Mouse (Mus musculus): Measurements from ENCODE around the gene Alg13. TPM values are rescaled to one million over a fixed set of nuclear protein-coding genes. Genes with fewer than 3 reads are reported as not detected.

Gene Alg13
- polyA plus RNA-seq (2015; fragmentation: Nextera tagmentation; extraction: Ambion mirVana), result 4.6 and 5.5 TPM in 2 replicates

- no peak for TF ChIP-seq EP300 (IDR thresholded peaks at IDR 0.05; ENCODE audit: low read depth)
- DNase-seq (peak; percentile 81), ATAC-seq (peak; percentile 90)
- H3K4me3 ChIP-seq (ENCODE audit: low read depth, low read length), result peak within 1 kb of the TSS; percentile 69
- 17% methylated on average over 45 of the region's 47 CpGs for WGBS (ENCODE audit: insufficient replicate concordance)
- no peaks in the 10 kb centered on the region for H3K9me3 ChIP-seq (ENCODE audit: low read length)
- H3K9ac ChIP-seq (replicated peaks), result peak within 1 kb of the TSS; percentile 69
- H3K27me3 ChIP-seq (ENCODE audit: insufficient read depth, low read length), result no peaks in the 10 kb centered on the region
- peak within 1 kb of the TSS; percentile 69 for H3K27ac ChIP-seq (ENCODE audit: low read depth)
- no peaks in the 10 kb centered on the region for H3K36me3 ChIP-seq (replicated peaks; ENCODE audit: insufficient read depth, low read length)
- peak within 1 kb of the TSS; percentile 84 for H3K4me2 ChIP-seq (ENCODE audit: low read depth, low read length)
- no peaks in the 10 kb centered on the region for H3K4me1 ChIP-seq (ENCODE audit: insufficient read depth)
Measured at GRCm38 (mm10) chrX:144317548-144318163, at the start of gene Alg13. Gene Alg13, plus strand, starts transcription at chrX:144317804.

GRCm38 (mm10) chrX:144268606-144269005 lies 49.0 kb upstream of the Alg13 start:
- no peak overlapping the region for H3K27ac ChIP-seq (ENCODE audit: low read depth)
- H3K36me3 ChIP-seq (replicated peaks; ENCODE audit: insufficient read depth, low read length), result no peaks in the 10 kb centered on the region
- H3K4me2 ChIP-seq (ENCODE audit: low read depth, low read length), result no peak overlapping the region
- TF ChIP-seq CTCF (IDR thresholded peaks at IDR 0.05; ENCODE audit: low read depth), result no peak
- no peaks in the 10 kb centered on the region for H3K9me3 ChIP-seq (ENCODE audit: low read length)
- DNase-seq (no peak), ATAC-seq (no peak)
- no peaks in the 10 kb centered on the region for H3K27me3 ChIP-seq (ENCODE audit: insufficient read depth, low read length)
- no peaks in the 10 kb centered on the region for H3K4me1 ChIP-seq (ENCODE audit: insufficient read depth)
- H3K4me3 ChIP-seq (ENCODE audit: low read depth, low read length), result no peak overlapping the region
- no peak overlapping the region for H3K9ac ChIP-seq (replicated peaks)
- 53% methylated on average over 1 of the region's 1 CpGs for WGBS (ENCODE audit: insufficient replicate concordance)

GRCm38 (mm10) chrX:144301476-144301875 lies 16.1 kb upstream of the Alg13 start:
- Histone ChIP-seq H3K27me3 (ENCODE audit: insufficient read depth, low read length) (no peaks in the 10 kb centered on the region), H3K4me3 (ENCODE audit: low read depth, low read length) (no peak overlapping the region), H3K9me3 (ENCODE audit: low read length) (no peaks in the 10 kb centered on the region), H3K4me2 (ENCODE audit: low read depth, low read length) (no peak overlapping the region), H3K27ac (ENCODE audit: low read depth) (no peak overlapping the region), H3K36me3 (replicated peaks; ENCODE audit: insufficient read depth, low read length) (no peaks in the 10 kb centered on the region), H3K4me1 (ENCODE audit: insufficient read depth) (no peaks in the 10 kb centered on the region), H3K9ac (replicated peaks) (no peak overlapping the region)
- DNase-seq (no peak), ATAC-seq (no peak)
- no peak for TF ChIP-seq EP300 (IDR thresholded peaks at IDR 0.05; ENCODE audit: low read depth)
- peak; percentile 54 for TF ChIP-seq CTCF (IDR thresholded peaks at IDR 0.05; ENCODE audit: low read depth)
- WGBS (ENCODE audit: insufficient replicate concordance), result 68% methylated on average over 2 of the region's 2 CpGs

- TF ChIP-seq EP300 (IDR thresholded peaks at IDR 0.05; ENCODE audit: low read depth) (no peak), CTCF (IDR thresholded peaks at IDR 0.05; ENCODE audit: low read depth) (no peak)
- H3K27me3 ChIP-seq (ENCODE audit: insufficient read depth, low read length), result no peaks in the 10 kb centered on the region
- H3K9ac ChIP-seq (replicated peaks), result no peak overlapping the region
- no peak overlapping the region for H3K27ac ChIP-seq (ENCODE audit: low read depth)
- H3K4me2 ChIP-seq (ENCODE audit: low read depth, low read length), result no peak overlapping the region
- no peaks in the 10 kb centered on the region for H3K36me3 ChIP-seq (replicated peaks; ENCODE audit: insufficient read depth, low read length)
- 80% methylated on average over 2 of the region's 2 CpGs for WGBS (ENCODE audit: insufficient replicate concordance)
- H3K9me3 ChIP-seq (ENCODE audit: low read length), result no peaks in the 10 kb centered on the region
- H3K4me3 ChIP-seq (ENCODE audit: low read depth, low read length), result no peak overlapping the region
- H3K4me1 ChIP-seq (ENCODE audit: insufficient read depth), result no peaks in the 10 kb centered on the region
- no peak for DNase-seq
- ATAC-seq, result no peak
Measured at GRCm38 (mm10) chrX:144305659-144306058, 11.9 kb upstream of the Alg13 start.

GRCm38 (mm10) chrX:144314041-144314440 lies 3.6 kb upstream of the Alg13 start:
- WGBS (ENCODE audit: insufficient replicate concordance), result 62% methylated on average over 2 of the region's 2 CpGs
- no peaks in the 10 kb centered on the region for H3K36me3 ChIP-seq (replicated peaks; ENCODE audit: insufficient read depth, low read length)
- no peaks in the 10 kb centered on the region for H3K4me1 ChIP-seq (ENCODE audit: insufficient read depth)

GRCm38 (mm10) chrX:144315028-144315427 lies 2.6 kb upstream of the Alg13 start:
- TF ChIP-seq CTCF (IDR thresholded peaks at IDR 0.05; ENCODE audit: low read depth), result no peak
- no peak for TF ChIP-seq EP300 (IDR thresholded peaks at IDR 0.05; ENCODE audit: low read depth)
- H3K27ac ChIP-seq (ENCODE audit: low read depth), result no peak overlapping the region
- H3K4me3 ChIP-seq (ENCODE audit: low read depth, low read length), result no peak overlapping the region
- no peaks in the 10 kb centered on the region for H3K36me3 ChIP-seq (replicated peaks; ENCODE audit: insufficient read depth, low read length)
- no peak overlapping the region for H3K4me2 ChIP-seq (ENCODE audit: low read depth, low read length)
- DNase-seq, result no peak
- WGBS (ENCODE audit: insufficient replicate concordance), result 29% methylated on average over 5 of the region's 5 CpGs
- no peak for ATAC-seq
- no peaks in the 10 kb centered on the region for H3K27me3 ChIP-seq (ENCODE audit: insufficient read depth, low read length)
- no peak overlapping the region for H3K9ac ChIP-seq (replicated peaks)
- no peaks in the 10 kb centered on the region for H3K4me1 ChIP-seq (ENCODE audit: insufficient read depth)
- H3K9me3 ChIP-seq (ENCODE audit: low read length), result no peaks in the 10 kb centered on the region

More at GRCm38 (mm10) chrX:144314041-144314440, 3.6 kb upstream of the Alg13 start:
- H3K4me3 ChIP-seq (ENCODE audit: low read depth, low read length), result no peak overlapping the region
- DNase-seq, result no peak
- H3K9me3 ChIP-seq (ENCODE audit: low read length), result no peaks in the 10 kb centered on the region
- no peak for TF ChIP-seq CTCF (IDR thresholded peaks at IDR 0.05; ENCODE audit: low read depth)
- no peak for TF ChIP-seq EP300 (IDR thresholded peaks at IDR 0.05; ENCODE audit: low read depth)
- no peak overlapping the region for H3K9ac ChIP-seq (replicated peaks)
- no peak overlapping the region for H3K27ac ChIP-seq (ENCODE audit: low read depth)
- ATAC-seq, result no peak
- H3K27me3 ChIP-seq (ENCODE audit: insufficient read depth, low read length), result no peaks in the 10 kb centered on the region
- H3K4me2 ChIP-seq (ENCODE audit: low read depth, low read length), result no peak overlapping the region
